Mouse (Mus musculus) liver, postnatal 0 days (tissue): ENCODE results near the gene Ino80.

Experiments used
- CTCF ChIP-seq: sonication (generic); IDR thresholded peaks from 2 replicates; pipeline ENCODE4 v1.5.1; 2016; ENCODE audit warnings: antibody characterized with exemption, low read depth
- EP300 ChIP-seq: IDR thresholded peaks from 2 replicates; pipeline ENCODE4 v1.6.1; 2016; ENCODE audit warnings: antibody characterized with exemption, low read depth, mild to moderate bottlenecking

- no peak for TF ChIP-seq CTCF
- no peak for TF ChIP-seq EP300
Measured at GRCm38 (mm10) chr2:119350555-119351486, 126.7 kb downstream of the Ino80 start, which contains the start of gene Chac1.
